Mouse (Mus musculus) small intestine, adult 2 months (tissue): Measurements from ENCODE around the gene Prss8.

Experiments
- CTCF ChIP-seq: fragments of 200-500 bp; IDR thresholded peaks from 2 replicates; pipeline ENCODE4 v1.5.1; 2012; ENCODE audit warnings: low read depth, mild to moderate bottlenecking, control low read depth, inconsistent platforms, low read length, moderate library complexity, mixed read lengths; ENCODE audit not compliant: insufficient replicate concordance, insufficient read length; ENCODE audit errors: extremely low read depth
- POLR2A ChIP-seq: fragments of 200-500 bp; IDR thresholded peaks from 2 replicates; pipeline ENCODE4 v1.6.1; 2012; ENCODE audit warnings: low read depth, mild to moderate bottlenecking, control low read depth, inconsistent platforms, low read length, moderate library complexity

GRCm38 (mm10) chr7:127922451-127923275, 7.2 kb downstream of the Prss8 start:
- TF ChIP-seq CTCF (no peak), POLR2A (no peak)
